Mouse (Mus musculus) kidney, embryonic 14.5 days (tissue): ENCODE data around the gene Ccdc85c. TPM values are rescaled to one million over a fixed set of nuclear protein-coding genes. Genes with fewer than 3 reads are reported as not detected.

Experiments used
- ATAC-seq: fragments of 200-750 bp; cut with Nextera tagmentation; 2 replicates; pipeline ENCODE4 v1.8.0; 2017; ENCODE audit warnings: moderate number of reproducible peaks, mild to moderate bottlenecking, moderate TSS enrichment, moderate library complexity; ENCODE audit not compliant: low FRiP score, low TSS enrichment
- H3K27ac ChIP-seq: fragments of 300-500 bp; sonication (generic); 2 replicates; pipeline ENCODE4 v1.5.1; 2014; ENCODE audit warnings: low read depth, mild to moderate bottlenecking, low read length, moderate library complexity, mixed read lengths
- H3K27me3 ChIP-seq: fragments of 300-500 bp; sonication (generic); 2 replicates; pipeline ENCODE4 v1.6.1; 2014; ENCODE audit warnings: mild to moderate bottlenecking, low read length; ENCODE audit not compliant: control insufficient read depth, insufficient read depth
- H3K36me3 ChIP-seq: fragments of 300-500 bp; sonication (generic); 2 replicates; pipeline ENCODE4 v1.6.1; 2014; ENCODE audit warnings: low read length, mixed read lengths; ENCODE audit not compliant: control insufficient read depth, insufficient read depth
- H3K4me1 ChIP-seq: fragments of 300-500 bp; sonication (generic); 2 replicates; pipeline ENCODE4 v1.6.1; 2014; ENCODE audit warnings: low read length, mixed read lengths; ENCODE audit not compliant: control insufficient read depth, insufficient read depth
- H3K4me2 ChIP-seq: fragments of 300-500 bp; sonication (generic); replicated peaks from 2 replicates; pipeline ENCODE4 v1.6.1; 2014; ENCODE audit warnings: low read depth, mild to moderate bottlenecking, low read length
- H3K4me3 ChIP-seq: fragments of 300-500 bp; sonication (generic); 2 replicates; pipeline ENCODE4 v1.5.1; 2014; ENCODE audit warnings: mild to moderate bottlenecking, low read length
- H3K9ac ChIP-seq: fragments of 300-500 bp; sonication (generic); 2 replicates; pipeline ENCODE4 v1.6.1; 2014; ENCODE audit warnings: low read depth, mild to moderate bottlenecking, low read length, moderate library complexity
- H3K9me3 ChIP-seq: fragments of 300-500 bp; sonication (generic); 2 replicates; pipeline ENCODE4 v1.6.1; 2016; ENCODE audit warnings: low read length; ENCODE audit not compliant: control insufficient read depth
- WGBS: fragments of 180-500 bp; shearing (Covaris S2); extraction: QIAGEN DNeasy Blood & Tissue Kit; methylation state at CpG from one replicate; pipeline ENCODE4 v1.1.7; 2014; 5-methylcytosine and 5-hydroxymethylcytosine counted together
- polyA plus RNA-seq: library from polyadenylated mRNA; unstranded; fragments of >200 nt; fragmentation: Nextera tagmentation; extraction: Ambion mirVana; gene quantifications from 2 replicates; pipeline ENCODE4 v1.2.1, GENCODE M21; 2014

Gene Ccdc85c
- polyA plus RNA-seq, 1 experiment from 2014 or later, result 9.9 TPM

DNA sequence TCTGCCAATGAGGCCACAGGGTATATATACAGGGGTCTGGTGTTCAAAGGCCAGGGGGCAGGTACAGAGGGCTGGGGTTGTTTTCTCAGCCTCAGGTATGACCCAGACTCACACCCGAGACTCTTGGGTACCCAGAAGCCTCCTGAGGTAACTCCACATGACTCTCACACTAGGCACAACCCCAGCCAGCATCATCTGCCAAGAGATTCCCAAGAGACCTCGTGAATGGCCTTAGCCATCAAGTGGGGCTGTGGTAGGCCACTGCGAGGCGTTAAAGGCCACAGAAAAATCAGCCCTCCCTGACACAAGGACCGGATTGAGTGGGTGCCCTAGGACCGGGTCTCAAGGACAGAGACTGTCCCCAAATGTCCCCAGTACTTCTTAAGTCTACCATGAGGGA, 62.7 kb downstream of the Ccdc85c start:
- no peak for ATAC-seq
- Histone ChIP-seq H3K9ac (no peak overlapping the region), H3K36me3 (no peaks in the 10 kb centered on the region), H3K27me3 (no peaks in the 10 kb centered on the region), H3K4me2 (no peak overlapping the region), H3K27ac (no peak overlapping the region), H3K4me3 (no peak overlapping the region), H3K4me1 (peaks cover 23% of the 10 kb centered on the region), H3K9me3 (no peaks in the 10 kb centered on the region)
- 77% methylated on average over 6 of the region's 6 CpGs for WGBS

GRCm38 (mm10) chr12:108212071-108212470, 63.2 kb downstream of the Ccdc85c start:
- H3K4me1 ChIP-seq, result peaks cover 23% of the 10 kb centered on the region
- H3K4me2 ChIP-seq, result no peak overlapping the region
- H3K9me3 ChIP-seq, result no peaks in the 10 kb centered on the region
- no peaks in the 10 kb centered on the region for H3K36me3 ChIP-seq
- ATAC-seq, result no peak
- H3K27ac ChIP-seq, result no peak overlapping the region
- WGBS, result 25% methylated on average over 5 of the region's 5 CpGs
- H3K9ac ChIP-seq, result no peak overlapping the region
- no peaks in the 10 kb centered on the region for H3K27me3 ChIP-seq
- no peak overlapping the region for H3K4me3 ChIP-seq

- WGBS, result 92% methylated on average over 15 of the region's 15 CpGs
- H3K4me3 ChIP-seq, result no peak overlapping the region
- peaks cover 23% of the 10 kb centered on the region for H3K4me1 ChIP-seq
- H3K36me3 ChIP-seq, result peaks cover 8% of the 10 kb centered on the region; the same call in 1 of the 2 replicates
- no peaks in the 10 kb centered on the region for H3K9me3 ChIP-seq
- no peak overlapping the region for H3K4me2 ChIP-seq
- no peak for ATAC-seq
- no peaks in the 10 kb centered on the region for H3K27me3 ChIP-seq
- no peak overlapping the region for H3K27ac ChIP-seq
- H3K9ac ChIP-seq, result no peak overlapping the region
These were observed 64.6 kb downstream of the Ccdc85c start for GRCm38 (mm10) chr12:108210623-108211022.

DNA sequence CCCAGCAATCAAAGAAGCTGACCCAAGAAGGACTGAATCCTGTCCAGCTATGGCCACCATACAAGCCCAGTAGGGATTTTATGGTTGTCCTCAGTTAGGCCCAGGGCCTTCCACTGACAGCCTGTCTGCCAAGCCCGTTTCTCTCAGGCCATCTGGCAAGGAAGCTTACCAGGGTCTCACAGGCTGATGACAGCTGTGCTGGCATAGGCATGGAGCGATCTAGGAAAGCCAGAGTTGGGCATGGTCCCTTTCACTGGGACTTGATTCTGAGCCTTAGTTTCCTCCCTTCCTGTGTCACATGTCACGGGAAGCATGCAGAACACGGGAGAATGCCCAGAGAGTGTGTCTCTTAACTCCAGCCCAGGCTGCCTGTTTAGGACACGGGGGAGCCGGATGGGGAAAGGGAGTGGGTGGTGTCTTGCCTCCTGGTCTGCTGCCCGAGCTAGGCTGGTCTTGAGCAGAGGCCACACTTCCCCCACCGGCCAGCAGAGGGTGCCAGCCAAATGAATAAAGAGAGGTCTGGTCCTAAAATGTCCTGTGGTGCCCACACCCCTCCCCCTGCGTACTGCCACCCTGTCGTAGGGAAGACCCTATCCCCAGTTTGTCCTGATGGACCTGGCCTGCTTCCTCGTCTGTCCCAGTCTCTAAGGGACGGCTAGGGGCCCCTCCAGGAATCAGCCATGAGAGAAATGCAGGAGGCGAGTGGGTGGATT, 66.3 kb downstream of the Ccdc85c start:
- 21% methylated on average over 12 of the region's 13 CpGs for whole genome bisulfite sequencing
- H3K4me2 ChIP-seq, result no peak overlapping the region
- H3K4me3 ChIP-seq, result no peak overlapping the region
- peaks cover 17% of the 10 kb centered on the region; the same call in 1 of the 2 replicates for H3K36me3 ChIP-seq
- no peaks in the 10 kb centered on the region for H3K27me3 ChIP-seq
- no peak overlapping the region for H3K27ac ChIP-seq
- peak; percentile 8; the same call in 1 of the 2 replicates for ATAC-seq
- peaks cover 19% of the 10 kb centered on the region for H3K4me1 ChIP-seq
- H3K9ac ChIP-seq, result no peak overlapping the region
- no peaks in the 10 kb centered on the region for H3K9me3 ChIP-seq

DNA sequence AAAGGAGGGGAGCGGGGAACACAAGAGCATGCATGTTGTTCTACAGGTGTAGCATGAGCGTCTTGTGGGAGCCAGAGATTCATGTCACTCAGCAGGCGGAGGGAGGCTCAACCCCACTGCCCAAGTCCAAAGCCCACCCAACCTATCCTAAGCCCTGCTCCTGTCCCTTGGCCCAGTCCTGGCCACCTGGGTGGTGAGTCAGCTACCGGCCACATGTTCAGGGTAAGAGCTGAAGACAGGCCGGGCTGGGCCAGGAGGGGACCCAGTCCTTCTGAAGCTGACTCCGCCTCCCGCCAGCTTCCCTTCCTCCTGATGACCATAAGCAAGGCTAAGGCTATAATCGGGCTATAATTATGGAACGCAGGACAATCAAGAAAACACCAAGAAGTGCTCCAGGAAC, 67.0 kb downstream of the Ccdc85c start:
- Histone ChIP-seq H3K36me3 (peaks cover 22% of the 10 kb centered on the region), H3K4me3 (no peak overlapping the region), H3K4me2 (no peak overlapping the region), H3K27me3 (no peaks in the 10 kb centered on the region), H3K9me3 (no peaks in the 10 kb centered on the region), H3K27ac (no peak overlapping the region), H3K9ac (no peak overlapping the region), H3K4me1 (peaks cover 13% of the 10 kb centered on the region)
- WGBS, result 90% methylated on average over 9 of the region's 9 CpGs
- ATAC-seq, result no peak

DNA sequence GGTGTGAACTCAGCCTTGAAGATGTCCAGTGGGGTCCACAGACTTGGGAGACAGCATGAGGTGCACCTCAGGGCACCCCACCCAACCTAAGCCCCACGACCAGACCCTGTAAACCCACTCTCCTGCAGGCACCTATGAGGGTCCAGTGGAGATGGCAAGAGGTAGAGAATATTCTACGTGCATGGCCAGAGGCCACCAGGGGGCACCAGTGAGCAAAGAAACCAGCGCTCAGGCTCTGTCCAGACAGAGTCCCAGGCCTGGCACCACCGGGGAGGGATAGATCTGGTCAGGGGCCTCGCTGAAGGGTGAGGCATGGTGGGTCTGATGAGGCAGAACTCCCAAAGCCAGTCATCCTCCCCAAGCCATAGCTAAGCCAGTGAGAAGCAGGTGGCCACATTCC, 68.6 kb downstream of the Ccdc85c start:
- WGBS, result 10% methylated on average over 5 of the region's 5 CpGs
- Histone ChIP-seq H3K27ac (no peak overlapping the region), H3K4me2 (no peak overlapping the region), H3K4me3 (no peak overlapping the region), H3K27me3 (no peaks in the 10 kb centered on the region), H3K9me3 (no peaks in the 10 kb centered on the region), H3K4me1 (no peaks in the 10 kb centered on the region), H3K9ac (no peak overlapping the region), H3K36me3 (peaks cover 36% of the 10 kb centered on the region)
- ATAC-seq, result peak; percentile 58; the same call in 1 of the 2 replicates

GRCm38 (mm10) chr12:108204978-108205377, 70.2 kb downstream of the Ccdc85c start:
- no peak for ATAC-seq
- no peaks in the 10 kb centered on the region for H3K4me1 ChIP-seq
- H3K9ac ChIP-seq, result no peak overlapping the region
- no peak overlapping the region for H3K27ac ChIP-seq
- H3K4me2 ChIP-seq, result no peak overlapping the region
- WGBS, result 63% methylated on average over 12 of the region's 12 CpGs
- no peaks in the 10 kb centered on the region for H3K27me3 ChIP-seq
- no peaks in the 10 kb centered on the region for H3K9me3 ChIP-seq
- H3K36me3 ChIP-seq, result peaks cover 53% of the 10 kb centered on the region
- no peak overlapping the region for H3K4me3 ChIP-seq

GRCm38 (mm10) chr12:108203895-108204294, 71.3 kb downstream of the Ccdc85c start:
- ATAC-seq, result no peak
- H3K4me1 ChIP-seq, result no peaks in the 10 kb centered on the region
- WGBS, result 76% methylated on average over 8 of the region's 8 CpGs
- no peak overlapping the region for H3K9ac ChIP-seq
- peaks cover 64% of the 10 kb centered on the region for H3K36me3 ChIP-seq
- no peaks in the 10 kb centered on the region for H3K27me3 ChIP-seq
- H3K27ac ChIP-seq, result no peak overlapping the region
- H3K9me3 ChIP-seq, result no peaks in the 10 kb centered on the region
- H3K4me3 ChIP-seq, result no peak overlapping the region
- no peak overlapping the region for H3K4me2 ChIP-seq

DNA sequence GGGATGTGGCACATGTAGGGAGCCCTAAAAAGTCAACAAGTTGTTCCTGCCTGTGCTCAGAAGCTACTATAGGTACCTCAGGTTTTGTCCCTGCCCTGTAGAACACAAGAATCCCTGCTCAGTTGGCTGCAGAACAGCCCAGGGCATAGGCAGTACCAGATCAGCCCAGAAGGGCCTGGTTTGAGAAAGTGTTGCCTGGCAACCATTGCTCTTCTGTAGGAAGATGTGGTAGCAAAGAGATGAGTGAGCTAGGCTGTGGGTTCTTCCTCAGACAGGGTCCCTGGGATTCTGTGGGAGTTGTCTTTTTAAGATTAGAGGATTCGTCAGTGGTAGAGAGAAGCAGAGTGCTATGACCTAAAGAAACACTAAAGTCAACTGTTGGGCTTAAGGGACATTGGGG, 75.1 kb downstream of the Ccdc85c start:
- H3K4me3 ChIP-seq, result no peak overlapping the region
- peaks cover 92% of the 10 kb centered on the region for H3K36me3 ChIP-seq
- H3K27me3 ChIP-seq, result no peaks in the 10 kb centered on the region
- WGBS, result 86% methylated on average over 1 of the region's 1 CpGs
- no peak for ATAC-seq
- H3K9me3 ChIP-seq, result no peaks in the 10 kb centered on the region
- no peak overlapping the region for H3K9ac ChIP-seq
- no peak overlapping the region for H3K4me2 ChIP-seq
- no peaks in the 10 kb centered on the region for H3K4me1 ChIP-seq
- H3K27ac ChIP-seq, result no peak overlapping the region
